Mouse (Mus musculus) adrenal gland, postnatal 10 days (tissue): ENCODE measurements at regions not wholly inside any gene's neighbourhood (a gene's known extent, or its start where the extent isn't known, plus 50 kb on each side); places are given as distances from the start of the nearest gene placed in this dataset.
A peak's percentile ranks its signal among the peaks of the same experiment; 100 is the strongest.

Experiments
- DNase-seq: peaks from one replicate; pipeline ENCODE4 v3.0.0; 2021; ENCODE audit warnings: mixed read lengths

DNA sequence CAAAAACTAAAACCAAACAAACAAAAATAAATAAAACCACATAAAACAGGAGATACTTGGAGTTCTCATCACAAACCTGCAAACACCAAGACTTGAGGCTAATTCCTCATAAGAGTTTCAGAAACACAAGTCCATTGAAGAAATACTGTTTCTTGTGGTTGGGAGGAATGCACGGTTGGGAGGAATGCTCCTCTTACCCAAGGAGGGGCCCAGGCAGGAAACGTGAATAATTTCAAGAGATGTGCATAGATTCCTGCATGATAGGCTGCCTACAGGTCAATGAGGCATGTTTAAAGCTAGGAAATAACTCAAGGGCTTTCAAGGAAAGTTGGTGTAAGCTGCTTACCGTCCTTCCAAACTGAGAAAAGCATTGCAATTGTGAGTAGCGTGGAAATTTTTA, 243.7 kb downstream of the Fam49a start:
- no peak for DNase-seq

DNA sequence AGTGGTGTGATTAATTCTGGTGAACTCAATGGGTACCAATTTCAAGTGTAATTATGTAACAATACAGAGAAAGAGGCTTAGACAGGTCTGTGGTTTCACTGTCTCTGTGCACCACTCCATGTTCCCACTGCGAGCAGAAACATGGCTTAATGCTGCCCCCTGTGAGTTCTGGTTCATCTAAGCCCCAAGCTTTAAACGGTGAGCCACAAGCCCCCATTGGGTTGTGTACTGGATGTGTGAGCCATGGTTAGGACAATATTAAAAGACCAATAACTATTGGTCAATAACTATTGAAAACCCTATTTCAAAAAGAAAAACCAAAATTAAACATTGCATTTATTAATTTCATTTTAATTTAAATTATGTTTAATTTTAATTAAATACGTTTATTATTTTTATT, 238.0 kb downstream of the Fam49a start:
- DNase-seq: no peak

DNA sequence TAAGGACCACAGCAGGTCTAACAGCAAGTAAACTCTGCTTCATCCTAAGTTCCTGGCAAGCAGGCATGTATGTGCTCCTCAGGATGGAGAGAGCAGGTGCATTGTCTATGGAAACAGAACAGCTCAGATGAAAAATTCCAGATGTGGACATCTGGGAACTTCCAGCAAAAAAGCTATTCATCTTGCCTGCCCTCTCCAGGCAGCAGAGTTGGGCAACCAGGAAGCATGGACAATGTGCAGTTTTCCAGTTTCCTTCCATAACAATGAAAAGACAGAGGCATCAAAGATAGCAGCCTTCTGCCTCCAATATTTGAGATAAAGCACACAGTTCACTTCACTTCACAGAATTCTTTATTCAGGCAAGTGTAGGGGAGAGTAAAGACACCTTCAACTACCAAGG, 236.7 kb downstream of the Fam49a start:
- DNase-seq: no peak

- DNase-seq: no peak
These were observed 235.4 kb downstream of the Fam49a start for GRCm38 (mm10) chr12:12497277-12497841.

DNA sequence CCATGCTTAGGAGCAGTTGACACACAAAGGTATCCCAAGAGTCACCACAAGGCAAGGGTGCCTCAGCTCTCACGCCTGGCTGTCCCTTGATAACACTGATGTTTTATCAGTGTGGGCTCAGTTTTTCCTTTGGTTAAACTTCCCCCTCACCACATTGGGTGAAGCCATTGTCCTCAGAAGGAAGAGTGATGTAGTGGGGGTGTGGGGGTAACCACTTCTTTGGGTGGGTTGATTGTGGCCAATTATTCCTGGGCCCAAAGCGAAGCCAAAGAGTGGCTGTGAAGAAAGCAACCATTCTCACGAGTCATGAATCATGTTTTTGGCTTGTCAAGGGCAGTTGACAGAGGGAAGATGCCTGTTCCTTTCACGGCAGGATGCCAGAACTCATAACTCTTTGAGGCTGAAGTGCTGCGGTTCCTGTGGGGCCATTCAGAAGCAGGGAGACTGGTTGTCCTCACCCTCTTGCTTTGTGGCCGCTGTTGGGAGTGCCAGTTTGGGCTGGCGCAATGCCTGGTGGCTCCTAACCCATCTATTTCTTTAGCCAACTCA, 234.7 kb downstream of the Fam49a start:
- peak; percentile 83 for DNase-seq

- DNase-seq: no peak
These were observed 228.2 kb downstream of the Fam49a start for GRCm38 (mm10) chr12:12490173-12490572.

- DNase-seq: no peak
These were observed 226.2 kb downstream of the Fam49a start for GRCm38 (mm10) chr12:12488090-12488489.

DNA sequence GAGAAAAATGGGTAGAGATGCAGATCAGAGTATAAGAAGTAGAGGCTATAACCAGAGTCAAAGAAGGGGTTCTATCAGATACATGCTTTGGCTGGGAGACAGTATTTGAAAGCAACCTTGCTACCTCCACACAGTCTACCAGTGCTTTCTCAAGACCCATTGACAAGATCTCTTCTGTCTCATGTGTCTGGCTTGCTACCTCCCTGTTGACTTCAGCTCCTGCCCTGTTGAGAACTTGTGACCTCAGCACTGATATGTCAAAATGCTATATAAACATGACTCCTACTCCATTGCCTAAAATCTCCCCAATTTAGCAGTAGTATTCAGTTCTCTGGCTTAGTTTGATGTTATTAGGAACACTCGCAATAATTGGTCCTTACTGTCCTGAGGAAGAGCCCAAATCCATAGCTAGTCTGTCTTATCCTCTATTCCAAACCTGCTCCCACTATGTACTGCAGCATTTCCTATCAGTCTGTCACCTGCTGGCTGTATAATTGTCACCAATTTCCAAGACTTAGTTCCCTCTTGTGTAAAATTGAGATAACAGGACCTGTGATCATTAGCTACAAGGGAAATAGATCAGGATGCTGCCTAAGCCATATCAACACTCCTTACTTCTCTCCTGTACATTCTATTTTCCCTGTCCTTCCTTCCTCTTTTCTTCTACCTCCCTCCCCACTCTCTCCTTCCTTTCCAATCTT, 224.9 kb downstream of the Fam49a start:
- no peak for DNase-seq

GRCm38 (mm10) chr12:12484921-12485680, 223.2 kb downstream of the Fam49a start:
- peak; percentile 35 for DNase-seq

- DNase-seq: no peak
These were observed 218.5 kb downstream of the Fam49a start for GRCm38 (mm10) chr12:12480451-12480850.

GRCm38 (mm10) chr12:12452086-12452485, 190.1 kb downstream of the Fam49a start:
- DNase-seq: no peak

GRCm38 (mm10) chr12:12446768-12447167, 184.8 kb downstream of the Fam49a start:
- no peak for DNase-seq

GRCm38 (mm10) chr12:12446281-12446680, 184.3 kb downstream of the Fam49a start:
- no peak for DNase-seq

DNA sequence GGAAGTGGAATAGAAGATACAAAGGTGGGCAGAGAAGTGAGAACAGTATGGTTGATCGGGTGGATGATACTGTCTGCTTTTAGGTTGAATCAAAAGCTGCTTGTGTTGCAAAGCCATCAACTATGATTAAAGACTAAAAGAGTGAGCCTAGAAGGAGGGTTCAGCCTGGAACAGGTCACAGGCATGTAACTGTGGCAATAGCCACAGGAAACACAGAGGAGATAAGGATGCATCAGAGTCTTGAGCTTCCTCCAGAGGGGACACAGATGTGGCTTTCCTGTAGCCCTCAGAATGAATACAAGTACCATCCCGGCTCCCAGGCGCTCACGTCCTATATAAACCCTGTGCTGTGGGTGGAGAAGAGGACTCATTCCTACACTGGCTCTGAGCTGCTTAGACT, 180.9 kb downstream of the Fam49a start:
- DNase-seq: no peak

- DNase-seq: peak; percentile 25
These were observed 174.4 kb downstream of the Fam49a start for GRCm38 (mm10) chr12:12436379-12436778.

DNA sequence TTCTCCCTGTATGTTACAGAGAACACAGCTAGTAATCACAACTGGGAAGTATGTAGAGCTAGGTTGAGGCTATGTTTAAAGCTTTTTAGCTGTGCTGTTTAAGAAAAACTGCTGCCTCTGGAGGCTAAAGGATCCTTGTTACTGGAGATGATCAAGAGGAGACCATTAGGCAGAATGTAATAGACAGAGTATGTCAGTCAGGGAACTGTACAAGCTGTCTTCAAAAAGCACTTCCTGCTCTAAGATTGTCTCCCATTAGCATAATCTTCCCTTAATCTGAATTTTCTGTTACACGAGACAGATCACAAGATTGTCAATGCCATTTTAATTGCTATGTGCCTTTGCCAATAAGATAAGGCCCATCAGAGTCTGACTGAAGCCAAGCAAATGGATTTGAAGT, 170.7 kb downstream of the Fam49a start:
- DNase-seq: no peak
